Mouse (Mus musculus) hindbrain, postnatal 0 days (tissue): ENCODE results near the gene Ttc23. TPM values are rescaled to one million over a fixed set of nuclear protein-coding genes. Genes with fewer than 3 reads are reported as not detected.
A peak's percentile ranks its signal among the peaks of the same experiment; 100 is the strongest.

ENCODE experiments used
- ATAC-seq: fragments of 200-750 bp; cut with Nextera tagmentation; 2 replicates; pipeline ENCODE4 v1.8.0; 2017; ENCODE audit warnings: mild to moderate bottlenecking, moderate TSS enrichment, moderate library complexity
- DNase-seq: peaks from one replicate; pipeline ENCODE4 v3.0.0-alpha.2; 2015; ENCODE audit warnings: low spot score
- H3K27ac ChIP-seq: fragments of 300-500 bp; sonication (generic); 2 replicates; pipeline ENCODE4 v1.5.1; 2014; ENCODE audit warnings: mild to moderate bottlenecking
- H3K27me3 ChIP-seq: fragments of 300-500 bp; sonication (generic); 2 replicates; pipeline ENCODE4 v1.6.1; 2014; ENCODE audit warnings: low read length, mixed read lengths; ENCODE audit not compliant: insufficient read depth
- H3K36me3 ChIP-seq: fragments of 300-500 bp; sonication (generic); 2 replicates; pipeline ENCODE4 v1.6.1; 2014; ENCODE audit warnings: low read length, mixed read lengths; ENCODE audit not compliant: insufficient read depth
- H3K4me1 ChIP-seq: fragments of 300-500 bp; sonication (generic); 2 replicates; pipeline ENCODE4 v1.6.1; 2014; ENCODE audit warnings: antibody characterized with exemption, low read length, mixed read lengths; ENCODE audit not compliant: insufficient read depth
- H3K4me2 ChIP-seq: fragments of 300-500 bp; sonication (generic); 2 replicates; pipeline ENCODE4 v1.6.1; 2014; ENCODE audit warnings: low read depth, mild to moderate bottlenecking, low read length, moderate library complexity, mixed read lengths
- H3K4me3 ChIP-seq: fragments of 300-500 bp; sonication (generic); 2 replicates; pipeline ENCODE4 v1.5.1; 2014; ENCODE audit warnings: low read length
- H3K9ac ChIP-seq: fragments of 300-500 bp; sonication (generic); replicated peaks from 2 replicates; pipeline ENCODE4 v1.6.1; 2014; ENCODE audit warnings: mild to moderate bottlenecking, low read length, moderate library complexity, mixed read lengths
- H3K9me3 ChIP-seq: fragments of 300-500 bp; sonication (generic); 2 replicates; pipeline ENCODE4 v1.6.1; 2016; ENCODE audit warnings: low read length, mixed read lengths
- CTCF ChIP-seq: IDR thresholded peaks from 2 replicates; pipeline ENCODE4 v1.5.1; 2016; ENCODE audit warnings: antibody characterized with exemption, control low read depth, low read depth
- WGBS: fragments of 180-500 bp; shearing (Covaris S2); extraction: QIAGEN DNeasy Blood & Tissue Kit; methylation state at CpG from one replicate; pipeline ENCODE4 v1.1.7; 2014; 5-methylcytosine and 5-hydroxymethylcytosine counted together
- polyA plus RNA-seq: library from polyadenylated mRNA; unstranded; fragments of >200 nt; fragmentation: Nextera tagmentation; extraction: Ambion mirVana; gene quantifications from 2 replicates; pipeline ENCODE4 v1.2.1, GENCODE M21; 2015
- total RNA-seq: library from RNA; depleted of rRNA; stranded (reverse); fragments of >200 nt; gene quantifications from 2 replicates; pipeline ENCODE4 v1.2.3, GENCODE M21; 2014

Ttc23 gene
- total and polyA plus RNA-seq, 2 experiments from 2014 or later, result 5.3 to 6.2 TPM

DNA sequence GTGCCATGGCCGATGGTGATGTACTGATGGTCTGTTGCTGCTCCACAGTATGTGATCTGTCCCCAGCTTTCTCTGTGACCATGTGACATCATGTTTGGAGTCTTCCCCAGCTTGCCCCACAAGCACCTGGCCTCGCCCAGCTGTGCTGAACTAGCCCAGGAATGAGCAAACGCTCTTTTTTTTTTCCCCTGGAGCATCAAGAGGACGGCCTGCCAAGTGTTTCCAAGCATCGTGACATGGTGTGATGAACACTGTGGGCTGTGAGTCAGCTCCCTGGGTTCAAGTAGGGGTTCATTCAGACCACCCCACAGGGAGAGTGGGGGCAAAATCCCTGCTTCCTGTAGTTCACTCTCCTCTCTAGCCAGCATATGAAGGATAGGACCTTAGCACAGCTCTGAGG, 26.4 kb downstream of the Ttc23 start:
- TF ChIP-seq CTCF, result no peak
- no peaks in the 10 kb centered on the region for H3K9me3 ChIP-seq
- DNase-seq, result no peak
- H3K27me3 ChIP-seq, result no peaks in the 10 kb centered on the region
- 86% methylated on average over 5 of the region's 5 CpGs for WGBS
- no peak overlapping the region for H3K4me2 ChIP-seq
- no peak overlapping the region for H3K27ac ChIP-seq
- H3K36me3 ChIP-seq, result no peaks in the 10 kb centered on the region
- ATAC-seq, result no peak
- no peak overlapping the region for H3K9ac ChIP-seq
- no peak overlapping the region for H3K4me3 ChIP-seq
- H3K4me1 ChIP-seq, result no peaks in the 10 kb centered on the region

DNA sequence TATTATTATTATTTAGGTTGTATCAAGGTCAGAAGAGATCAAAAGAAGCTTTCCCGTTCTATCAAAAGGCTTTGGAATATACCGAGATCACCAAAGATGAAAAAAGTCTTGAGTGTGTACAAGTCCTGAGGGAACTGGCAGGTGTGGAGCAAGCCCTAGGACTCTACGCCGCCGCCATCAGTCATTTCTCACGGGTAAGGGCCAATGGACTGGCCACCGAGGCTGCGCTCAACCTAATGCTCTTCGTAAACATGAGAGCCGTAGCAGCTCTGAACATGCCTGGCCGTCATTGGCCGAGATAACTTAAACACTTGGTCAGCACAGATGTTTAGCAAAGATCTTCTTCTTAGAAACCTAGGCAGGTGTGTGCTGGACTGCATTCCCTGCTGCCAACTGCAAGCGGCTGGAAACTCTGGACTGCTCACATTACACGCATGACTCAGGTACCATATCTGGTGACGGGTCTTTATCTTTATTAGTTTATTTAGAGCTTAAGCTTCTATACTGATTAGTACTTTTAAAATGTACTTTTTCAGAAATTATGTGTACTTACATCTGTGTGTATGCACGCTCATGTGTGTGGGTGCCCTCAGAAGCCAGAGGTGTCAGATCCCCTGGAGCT, 31.8 kb downstream of the Ttc23 start:
- ATAC-seq (no peak), DNase-seq (no peak)
- Histone ChIP-seq H3K9me3 (no peaks in the 10 kb centered on the region), H3K9ac (no peak overlapping the region), H3K27ac (no peak overlapping the region), H3K4me1 (no peaks in the 10 kb centered on the region), H3K27me3 (no peaks in the 10 kb centered on the region), H3K4me2 (no peak overlapping the region), H3K4me3 (no peak overlapping the region), H3K36me3 (no peaks in the 10 kb centered on the region)
- WGBS, result 97% methylated on average over 16 of the region's 16 CpGs
- TF ChIP-seq CTCF, result no peak

DNA sequence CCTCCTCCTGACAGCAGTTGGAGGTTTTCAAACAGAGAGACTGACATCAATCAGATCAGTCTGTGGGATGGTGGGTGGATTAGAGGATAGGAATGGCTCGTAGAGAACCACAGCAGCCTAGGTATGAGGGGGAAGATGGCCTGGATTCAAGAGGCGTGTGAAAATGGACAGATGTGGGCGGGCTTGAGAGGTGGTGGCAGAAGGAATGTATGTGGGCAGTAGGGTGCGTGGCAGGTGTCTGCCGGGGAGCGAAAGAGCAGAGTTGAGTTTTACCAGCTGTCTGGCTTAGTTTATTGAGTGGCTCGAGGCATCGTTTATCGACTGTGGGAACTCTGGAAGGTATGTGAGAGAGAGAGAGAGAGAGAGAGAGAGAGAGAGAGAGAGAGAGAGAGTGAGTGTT, 33.9 kb downstream of the Ttc23 start:
- no peaks in the 10 kb centered on the region for H3K36me3 ChIP-seq
- H3K27ac ChIP-seq, result no peak overlapping the region
- no peak for TF ChIP-seq CTCF
- no peak overlapping the region for H3K9ac ChIP-seq
- H3K27me3 ChIP-seq, result no peaks in the 10 kb centered on the region
- H3K4me3 ChIP-seq, result no peak overlapping the region
- ATAC-seq (no peak), DNase-seq (no peak)
- H3K4me2 ChIP-seq, result no peak overlapping the region
- WGBS, result 84% methylated on average over 9 of the region's 9 CpGs
- no peaks in the 10 kb centered on the region for H3K4me1 ChIP-seq
- no peaks in the 10 kb centered on the region for H3K9me3 ChIP-seq

DNA sequence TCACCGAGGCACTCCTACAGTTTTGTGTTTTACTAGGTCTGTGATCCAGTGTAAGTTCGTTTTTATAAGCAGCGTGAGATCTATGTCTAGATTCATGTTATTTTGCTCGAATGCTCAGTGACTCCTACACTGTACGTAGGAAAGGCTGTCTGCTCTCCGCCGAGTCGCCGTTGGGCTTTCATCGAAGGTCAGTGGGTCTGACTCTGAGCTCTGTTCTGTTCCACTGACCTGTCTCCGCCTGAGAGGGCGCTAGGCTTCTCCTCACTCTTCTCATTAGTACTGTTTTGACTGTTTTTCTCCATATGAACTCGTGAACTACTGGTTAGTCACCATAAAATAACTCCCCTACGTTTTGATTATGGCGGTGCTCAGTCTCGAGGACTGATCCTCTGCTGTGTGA, 35.8 kb downstream of the Ttc23 start:
- no peak for ATAC-seq
- DNase-seq, result no peak
- H3K27me3 ChIP-seq, result no peaks in the 10 kb centered on the region
- H3K4me3 ChIP-seq, result no peak overlapping the region
- H3K4me2 ChIP-seq, result no peak overlapping the region
- H3K9me3 ChIP-seq, result no peaks in the 10 kb centered on the region
- no peak overlapping the region for H3K27ac ChIP-seq
- WGBS, result 82% methylated on average over 16 of the region's 16 CpGs
- H3K36me3 ChIP-seq, result no peaks in the 10 kb centered on the region
- no peak for TF ChIP-seq CTCF
- H3K9ac ChIP-seq, result no peak overlapping the region
- H3K4me1 ChIP-seq, result no peaks in the 10 kb centered on the region

DNA sequence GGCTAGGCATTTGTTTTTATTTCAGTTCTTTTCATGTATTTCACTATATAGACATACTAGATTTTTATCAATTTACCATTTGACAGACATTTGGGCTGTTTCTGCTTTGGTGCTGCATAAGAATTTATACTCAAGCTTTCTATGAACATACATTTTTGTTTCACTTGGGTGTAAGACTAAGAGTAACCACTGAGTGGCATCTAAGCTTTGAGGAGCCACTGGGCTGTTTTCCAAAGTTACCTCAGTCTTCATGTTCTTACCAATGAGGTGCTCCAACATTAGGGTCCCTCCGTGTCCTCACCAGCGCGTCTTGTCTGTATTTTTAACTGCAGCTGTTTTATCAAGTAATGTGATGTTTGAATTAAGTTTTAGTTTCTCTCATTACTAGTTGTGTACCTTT, 39.3 kb downstream of the Ttc23 start:
- no peaks in the 10 kb centered on the region for H3K9me3 ChIP-seq
- DNase-seq, result peak; percentile 35
- TF ChIP-seq CTCF, result peak; percentile 35
- no peaks in the 10 kb centered on the region for H3K4me1 ChIP-seq
- H3K27ac ChIP-seq, result no peak overlapping the region
- H3K4me3 ChIP-seq, result no peak overlapping the region
- ATAC-seq, result no peak
- no peaks in the 10 kb centered on the region for H3K36me3 ChIP-seq
- H3K9ac ChIP-seq, result no peak overlapping the region
- H3K27me3 ChIP-seq, result no peaks in the 10 kb centered on the region
- H3K4me2 ChIP-seq, result no peak overlapping the region
- 87% methylated on average over 3 of the region's 3 CpGs for WGBS

DNA sequence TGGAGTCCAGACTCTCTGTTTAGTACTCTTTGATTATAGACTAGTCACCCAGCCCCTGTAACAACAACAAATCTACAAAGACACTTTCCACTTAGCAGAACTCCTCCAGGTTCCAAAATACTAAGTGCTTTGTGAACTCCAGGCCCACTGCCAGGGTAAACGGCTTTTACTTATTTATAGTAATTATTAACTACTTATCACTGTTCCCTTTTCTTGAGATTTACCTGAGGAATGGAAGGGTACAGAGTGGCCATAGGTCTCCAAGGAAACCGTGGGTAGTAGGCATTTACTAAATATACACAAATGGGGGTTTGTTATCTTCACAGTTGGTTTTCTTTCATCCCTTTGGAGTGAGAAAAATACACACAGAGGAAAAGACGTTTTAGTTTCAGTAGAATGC, 41.1 kb downstream of the Ttc23 start:
- Histone ChIP-seq H3K9ac (no peak overlapping the region), H3K4me3 (no peak overlapping the region), H3K4me1 (no peaks in the 10 kb centered on the region), H3K9me3 (no peaks in the 10 kb centered on the region), H3K27me3 (no peaks in the 10 kb centered on the region), H3K4me2 (no peak overlapping the region), H3K27ac (no peak overlapping the region), H3K36me3 (no peaks in the 10 kb centered on the region)
- DNase-seq (no peak), ATAC-seq (no peak)
- TF ChIP-seq CTCF, result no peak
- 42% methylated on average over 3 of the region's 3 CpGs for WGBS

DNA sequence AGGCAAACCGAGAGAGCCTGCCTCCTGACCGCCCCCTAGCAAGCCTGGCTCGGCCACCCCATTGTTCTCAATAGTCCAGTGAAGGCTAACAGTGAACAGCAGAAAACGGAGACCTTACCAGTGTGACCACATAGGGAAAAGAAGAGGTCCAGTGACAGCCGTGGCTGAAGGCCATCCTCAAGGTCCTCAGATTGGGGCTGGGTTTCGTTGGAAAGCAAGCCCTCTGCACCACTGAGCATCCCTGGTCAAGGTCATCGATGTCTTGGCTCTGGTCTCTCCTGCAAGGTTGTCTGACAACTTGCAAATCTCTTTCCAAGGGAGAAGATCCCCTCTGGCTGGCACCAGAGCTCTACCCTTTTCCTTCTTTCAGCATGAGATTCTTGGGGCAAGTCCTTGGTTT, 42.6 kb downstream of the Ttc23 start:
- Histone ChIP-seq H3K9me3 (no peaks in the 10 kb centered on the region), H3K27me3 (no peaks in the 10 kb centered on the region), H3K9ac (no peak overlapping the region), H3K4me3 (no peak overlapping the region), H3K27ac (no peak overlapping the region), H3K4me1 (no peaks in the 10 kb centered on the region), H3K4me2 (no peak overlapping the region), H3K36me3 (no peaks in the 10 kb centered on the region)
- ATAC-seq (no peak), DNase-seq (no peak)
- no peak for TF ChIP-seq CTCF
- WGBS, result 82% methylated on average over 7 of the region's 7 CpGs
